Mouse (Mus musculus) neutrophil, adult 5-6 weeks (primary cell): ENCODE data around the gene Slc27a5. TPM values are rescaled to one million over a fixed set of nuclear protein-coding genes. Genes with fewer than 3 reads are reported as not detected.

Experiments used
- ATAC-seq: fragments of 151-379, 151-347 bp; 2 replicates; pipeline ENCODE4 v1.8.0; 2017; ENCODE audit warnings: mild to moderate bottlenecking, moderate TSS enrichment; ENCODE audit not compliant: insufficient number of reproducible peaks, poor library complexity, low FRiP score, severe bottlenecking; ENCODE audit errors: extremely low read depth
- total RNA-seq: library from RNA; stranded (forward); fragments of 200-1000 nt; gene quantifications from 2 replicates; pipeline ENCODE4 v1.2.3, GENCODE M21; 2017

Gene Slc27a5
- total RNA-seq, 1 experiment from 2014 or later = 0.81 TPM

GRCm38 (mm10) chr7:12995862-12996261 is 2.1 kb downstream of the Slc27a5 start:
- no peak for ATAC-seq

GRCm38 (mm10) chr7:12993148-12993547 is 4.8 kb downstream of the Slc27a5 start:
- no peak for ATAC-seq

- ATAC-seq = peak; percentile 48; the same call in 1 of the 2 replicates
These were observed 5.8 kb downstream of the Slc27a5 start for GRCm38 (mm10) chr7:12992222-12992621.

- no peak for ATAC-seq
These were observed 10.4 kb downstream of the Slc27a5 start for GRCm38 (mm10) chr7:12987409-12988189.

GRCm38 (mm10) chr7:12986906-12987305 is 11.1 kb downstream of the Slc27a5 start:
- no peak for ATAC-seq

GRCm38 (mm10) chr7:12985724-12986123 is 12.3 kb downstream of the Slc27a5 start:
- no peak for ATAC-seq

- no peak for ATAC-seq
These were observed 17.7 kb downstream of the Slc27a5 start for GRCm38 (mm10) chr7:12980291-12980690.

GRCm38 (mm10) chr7:12979776-12980175 is 18.2 kb downstream of the Slc27a5 start:
- no peak for ATAC-seq

- no peak for ATAC-seq
These were observed 18.9 kb downstream of the Slc27a5 start for GRCm38 (mm10) chr7:12978931-12979722.

GRCm38 (mm10) chr7:12977682-12978389 is 20.2 kb downstream of the Slc27a5 start, which contains the start of gene Zfp446:
Gene Zfp446 (plus strand): TSS chr7:12977848.
- peak; percentile 95 for ATAC-seq

GRCm38 (mm10) chr7:12970906-12971305 is 27.1 kb downstream of the Slc27a5 start:
- no peak for ATAC-seq

GRCm38 (mm10) chr7:12966104-12966845 is 31.7 kb downstream of the Slc27a5 start:
- ATAC-seq = no peak

- ATAC-seq = peak; percentile 90
These were observed 32.3 kb downstream of the Slc27a5 start, which contains the start of gene Zfp324 for GRCm38 (mm10) chr7:12965678-12966091. Gene Zfp324 (plus strand): TSS chr7:12965838.

GRCm38 (mm10) chr7:12961511-12962141 is 36.4 kb downstream of the Slc27a5 start:
- peak; percentile 70 for ATAC-seq

- no peak for ATAC-seq
These were observed 38.3 kb downstream of the Slc27a5 start for GRCm38 (mm10) chr7:12959718-12960117.

- ATAC-seq = no peak
These were observed 39.0 kb downstream of the Slc27a5 start for GRCm38 (mm10) chr7:12958948-12959347.

GRCm38 (mm10) chr7:12957511-12957910 is 40.5 kb downstream of the Slc27a5 start:
- ATAC-seq = no peak

GRCm38 (mm10) chr7:12954896-12955295 is 43.1 kb downstream of the Slc27a5 start:
- no peak for ATAC-seq
